Mouse (Mus musculus) forebrain, embryonic 16.5 days (tissue): ENCODE measurements around the gene Ankub1. TPM values are rescaled to one million over a fixed set of nuclear protein-coding genes. Genes with fewer than 3 reads are reported as not detected.

Experiments
- ATAC-seq: fragments of 200-750 bp; cut with Nextera tagmentation; 2 replicates; pipeline ENCODE4 v1.8.0; 2017; ENCODE audit warnings: mild to moderate bottlenecking, moderate library complexity
- H3K27ac ChIP-seq: fragments of 300-500 bp; sonication (generic); 2 replicates; pipeline ENCODE4 v1.5.1; 2014; ENCODE audit warnings: low read length, control low read depth
- H3K27me3 ChIP-seq: fragments of 300-500 bp; sonication (generic); replicated peaks from 2 replicates; pipeline ENCODE4 v1.6.1; 2014; ENCODE audit warnings: low read length; ENCODE audit not compliant: control insufficient read depth, insufficient read depth
- H3K36me3 ChIP-seq: fragments of 300-500 bp; sonication (generic); 2 replicates; pipeline ENCODE4 v1.6.1; 2014; ENCODE audit not compliant: control insufficient read depth, insufficient read depth
- H3K4me1 ChIP-seq: fragments of 300-500 bp; sonication (generic); replicated peaks from 2 replicates; pipeline ENCODE4 v1.6.1; 2014; ENCODE audit warnings: low read length; ENCODE audit not compliant: control insufficient read depth, insufficient read depth
- H3K4me2 ChIP-seq: fragments of 300-500 bp; sonication (generic); 2 replicates; pipeline ENCODE4 v1.6.1; 2014; ENCODE audit warnings: mild to moderate bottlenecking, low read length, control low read depth
- H3K4me3 ChIP-seq: fragments of 300-500 bp; sonication (generic); replicated peaks from 2 replicates; pipeline ENCODE4 v1.5.1; 2014; ENCODE audit warnings: mild to moderate bottlenecking, low read length, control low read depth
- H3K9ac ChIP-seq: fragments of 300-500 bp; sonication (generic); replicated peaks from 2 replicates; pipeline ENCODE4 v1.6.1; 2014; ENCODE audit warnings: low read depth, low read length, control low read depth
- H3K9me3 ChIP-seq: fragments of 300-500 bp; sonication (generic); 2 replicates; pipeline ENCODE4 v1.6.1; 2016; ENCODE audit warnings: low read length; ENCODE audit not compliant: control insufficient read depth
- WGBS: fragments of 180-500 bp; shearing (Covaris S2); extraction: QIAGEN DNeasy Blood & Tissue Kit; methylation state at CpG from one replicate; pipeline ENCODE4 v1.1.7; 2014; 5-methylcytosine and 5-hydroxymethylcytosine counted together
- microRNA-seq: library from miRNA; unstranded; fragments of <30 nt; microRNA quantifications from one replicate; pipeline ENCODE4, GENCODE M21; 2017
- polyA plus RNA-seq: library from polyadenylated mRNA; unstranded; fragments of >200 nt; fragmentation: Nextera tagmentation; extraction: Ambion mirVana; gene quantifications from 2 replicates; pipeline ENCODE4 v1.2.1, GENCODE M21; 2015

The Ankub1 gene
- polyA plus RNA-seq, 1 experiment from 2014 or later, result 0.09 TPM

DNA sequence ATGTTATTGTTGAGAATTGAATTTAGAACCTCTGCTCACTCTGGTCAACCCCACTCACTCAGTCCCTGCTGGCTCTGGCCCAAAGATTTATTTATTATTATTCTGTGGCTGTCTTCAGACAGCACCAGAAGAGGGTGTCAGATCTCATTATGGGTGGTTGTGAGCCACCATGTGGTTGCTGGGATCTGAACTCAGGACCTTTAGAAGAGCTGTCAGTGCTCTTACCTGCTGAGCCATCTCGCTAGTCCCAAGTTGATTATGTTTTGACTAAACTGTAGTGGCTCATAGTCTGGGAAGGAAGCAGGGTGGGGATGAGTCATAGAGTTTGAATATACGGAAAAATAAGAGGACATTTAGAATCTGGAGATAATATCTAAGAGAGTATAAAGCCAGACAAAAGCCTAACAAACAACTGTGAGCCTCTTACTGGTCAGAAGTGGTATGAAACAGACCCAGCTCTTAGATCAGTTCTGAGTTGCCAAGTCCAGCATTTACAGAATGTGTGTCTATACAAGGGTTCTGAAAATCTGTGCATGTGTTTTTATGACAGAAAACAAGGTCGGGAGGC is 80.1 kb downstream of the Ankub1 start:
- Histone ChIP-seq H3K4me3 (no peak overlapping the region), H3K9ac (no peak overlapping the region), H3K4me2 (no peak overlapping the region), H3K9me3 (no peaks in the 10 kb centered on the region), H3K27ac (no peak overlapping the region), H3K27me3 (no peaks in the 10 kb centered on the region), H3K36me3 (no peaks in the 10 kb centered on the region), H3K4me1 (no peaks in the 10 kb centered on the region)
- WGBS, result 84% methylated on average over 3 of the region's 3 CpGs
- no peak for ATAC-seq

DNA sequence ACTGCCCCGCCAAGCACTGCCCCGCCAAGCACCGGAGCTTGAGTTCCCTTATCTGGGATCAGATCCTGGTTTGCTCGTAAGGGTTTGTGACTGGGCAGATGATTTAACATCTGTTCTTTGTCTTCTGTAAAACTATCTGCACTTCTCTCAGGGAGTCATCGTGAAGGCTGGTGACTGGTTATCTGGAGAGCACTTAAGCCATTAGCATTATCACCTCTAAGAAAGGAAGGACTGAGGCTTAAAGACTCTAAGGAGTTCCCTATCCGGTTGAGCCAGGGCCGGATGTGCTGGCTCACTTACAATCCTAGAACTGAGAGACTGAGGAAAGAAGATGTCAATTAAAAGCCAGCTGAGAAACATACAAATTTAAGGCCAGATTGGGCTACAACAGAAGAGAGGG is 80.8 kb downstream of the Ankub1 start:
- WGBS, result 91% methylated on average over 7 of the region's 7 CpGs
- Histone ChIP-seq H3K4me2 (no peak overlapping the region), H3K9ac (no peak overlapping the region), H3K4me1 (no peaks in the 10 kb centered on the region), H3K36me3 (no peaks in the 10 kb centered on the region), H3K27ac (no peak overlapping the region), H3K4me3 (no peak overlapping the region), H3K9me3 (no peaks in the 10 kb centered on the region), H3K27me3 (no peaks in the 10 kb centered on the region)
- ATAC-seq, result no peak

Small RNA genes within 50 kb of the gene (microRNA-seq; reads per million reads assigned to microRNA genes)
- gene Mir6377, result not detected

Other genes starting within 250 kb of the Ankub1 start
- 9.9 and 12.3 TPM in 2 replicates for gene Wwtr1, start 116.9 kb downstream of the Ankub1 start, polyA plus RNA-seq
- 69.9 and 81.0 TPM in 2 replicates for gene Commd2, start 41.1 kb downstream of the Ankub1 start, polyA plus RNA-seq
- gene Rnf13, start 43.3 kb upstream of the Ankub1 start, polyA plus RNA-seq, result 90.1 and 94.1 TPM in 2 replicates
- 591 and 609 TPM in 2 replicates for gene Pfn2, start 155.3 kb upstream of the Ankub1 start, polyA plus RNA-seq